Mouse (Mus musculus) left cerebral cortex, postnatal 14 days (tissue): ENCODE measurements around the gene Ranbp10. TPM values are rescaled to one million over a fixed set of nuclear protein-coding genes. Genes with fewer than 3 reads are reported as not detected.
A peak's percentile ranks its signal among the peaks of the same experiment; 100 is the strongest.

Experiments used
- DNase-seq, 2 experiments: peaks; one replicate each; pipeline ENCODE4 v3.0.0; 2021 to 2022; ENCODE audit warnings: low spot score in 2 of 2, mixed read lengths in 1 of 2
- intact Hi-C: fragments of 180-260 bp; cut with DNase I; formaldehyde crosslinking; loops from one replicate; pipeline ENCODE4 v1.15.1; 2025
- long read RNA-seq, 2 experiments: library from polyadenylated mRNA; stranded (forward); transcript quantifications; one replicate each; pipeline ENCODE4 v2.0.0; 2021
- total RNA-seq, 2 experiments: library from RNA; stranded (reverse); gene quantifications; 2 replicates each; pipeline ENCODE4 v1.2.3; 2021

Gene Ranbp10
- total RNA-seq, result 10 to 100 TPM; 24.6 to 26.4 TPM
- long read RNA-seq, experiment 1, full-length matches to known transcripts, result 7 of 15 reads
- long read RNA-seq, experiment 1, partial matches to known transcripts, result 4 of 15 reads
- long read RNA-seq, experiment 1, other reads (novel, unspliced or antisense), result 4 of 15 reads
- long read RNA-seq, experiment 2, full-length matches to known transcripts, result 3 of 12 reads
- long read RNA-seq, experiment 2, partial matches to known transcripts, result 2 of 12 reads
- long read RNA-seq, experiment 2, other reads (novel, unspliced or antisense), result 7 of 12 reads

DNA sequence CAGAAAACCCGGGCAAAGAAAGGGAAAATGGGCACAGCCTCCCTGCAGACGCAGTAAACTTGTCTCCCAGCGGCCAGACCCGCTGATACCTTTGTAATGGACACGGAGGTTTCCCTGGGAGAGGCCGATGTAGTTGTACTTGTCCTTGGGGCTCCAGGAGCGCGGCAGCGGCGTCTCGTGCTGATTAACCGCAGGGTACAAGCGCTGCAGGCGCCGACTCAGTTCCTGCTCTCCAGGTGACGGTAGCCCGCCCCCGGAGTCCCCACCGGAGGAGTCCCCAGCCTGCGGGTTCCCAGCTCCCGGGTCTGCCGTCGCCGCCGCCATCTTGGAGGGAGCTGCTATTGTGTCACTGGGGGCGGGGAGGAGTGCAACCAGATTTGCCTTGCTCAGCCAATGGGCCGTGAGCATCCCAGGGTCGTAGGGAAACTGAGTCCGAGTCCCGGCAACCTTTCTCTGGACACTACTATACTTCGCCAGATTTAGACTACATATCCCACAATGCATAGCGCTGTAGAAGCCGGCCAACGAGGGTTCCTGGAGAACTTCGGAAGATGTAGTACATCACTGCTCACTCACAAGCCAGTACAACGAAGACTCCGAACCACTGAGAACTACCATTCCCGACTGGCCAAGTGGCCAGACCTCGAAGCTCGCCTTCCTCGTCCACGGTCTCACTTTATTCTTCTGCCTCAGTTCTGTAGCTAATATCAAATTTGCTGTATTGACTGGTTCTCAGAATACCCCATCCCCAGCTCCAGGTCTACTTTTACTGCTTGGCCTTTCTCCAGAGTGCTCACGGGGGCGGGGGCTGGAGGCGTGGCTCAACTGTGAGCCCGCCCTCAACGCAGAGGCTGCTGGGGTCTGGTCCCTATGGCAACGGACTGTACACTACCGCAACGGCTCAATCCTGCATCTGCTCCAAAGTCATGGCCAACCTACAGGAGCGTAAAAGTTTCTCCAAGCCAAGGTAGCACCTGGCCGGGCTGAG is at the start of gene Ranbp10, which contains the start of gene Tsnaxip1:
Gene Ranbp10 (minus strand): TSS at position 490 of the 988 bp plus-strand sequence.
Gene Tsnaxip1 (plus strand): TSS at position 871 of the 988 bp plus-strand sequence.
- peak; percentile 97 to 100 for DNase-seq
- intact Hi-C loops, result loop anchor here (5.0 kb wide), 1 partner anchor 115 kb away; no protein-coding TSS in a partner anchor

GRCm38 (mm10) chr8:105874301-105874700 is 47.2 kb upstream of the Ranbp10 start:
- peak in 1 of 2 experiments; percentile 64 for DNase-seq
- intact Hi-C loops, result no loop called here

- no peak for DNase-seq
- intact Hi-C loops, result no loop called here
Observed at GRCm38 (mm10) chr8:105866364-105867029, 39.3 kb upstream of the Ranbp10 start.

DNA sequence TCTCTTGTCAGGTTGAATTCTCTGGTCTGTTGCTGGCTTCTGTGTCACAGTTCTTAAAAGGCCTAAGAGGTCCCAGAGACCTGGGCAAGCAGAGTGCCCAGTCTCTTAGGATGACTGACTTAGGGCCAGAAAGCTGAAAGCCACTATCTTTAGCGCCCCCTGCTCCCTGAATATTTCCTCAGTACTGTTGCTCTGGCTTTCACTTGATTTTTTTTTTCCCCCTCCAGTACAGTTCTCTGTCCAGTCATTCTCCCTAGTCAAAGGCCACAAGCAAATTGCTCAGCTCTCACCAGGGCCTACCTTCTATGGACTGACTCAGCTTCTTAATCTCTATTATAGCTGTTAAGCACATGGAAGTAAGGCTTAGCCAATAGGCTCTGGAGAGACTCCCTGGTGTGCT is 34.8 kb upstream of the Ranbp10 start:
- intact Hi-C loops, result no loop called here
- DNase-seq, result peak in 1 of 2 experiments; percentile 21

DNA sequence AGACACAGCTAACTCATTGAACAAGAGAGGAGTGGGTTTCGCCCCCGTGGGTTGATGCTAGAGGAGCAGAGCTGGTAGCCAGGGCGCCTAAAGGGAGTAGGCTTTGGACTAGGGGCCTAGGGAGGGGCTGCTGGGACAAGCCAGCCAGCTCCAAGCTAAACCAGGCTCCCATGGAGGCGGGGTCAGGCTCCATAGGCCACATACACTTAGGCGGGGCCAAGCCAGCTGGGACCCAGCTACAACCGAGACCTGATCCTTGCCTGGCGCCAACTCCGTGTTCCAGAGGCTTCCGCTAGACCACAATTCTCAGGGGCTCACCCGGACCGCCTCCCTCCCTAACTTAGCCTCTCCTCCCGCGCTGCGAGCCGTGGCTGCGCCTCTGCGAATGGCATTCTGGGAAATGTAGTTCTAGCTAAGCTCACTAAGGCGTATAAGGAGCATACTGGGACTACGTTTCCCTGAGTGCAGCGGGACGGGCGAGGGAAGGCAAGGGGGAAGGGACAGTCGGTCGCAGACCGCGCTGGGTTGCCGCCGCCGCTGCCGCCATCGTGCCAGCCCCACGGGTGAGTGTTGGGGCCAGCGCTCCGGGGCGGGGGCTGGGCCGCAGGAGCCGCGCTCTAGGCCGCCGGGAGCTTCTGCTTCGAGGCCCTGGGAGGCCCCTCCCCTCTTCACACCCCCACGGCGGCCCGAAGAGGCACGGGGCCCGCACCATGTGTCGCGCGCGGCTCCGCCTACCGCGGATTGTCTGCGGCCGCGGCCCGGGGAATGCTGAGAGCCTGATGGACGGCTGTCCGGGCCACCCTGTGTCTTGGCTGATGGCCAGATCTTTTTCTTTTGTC is 33.2 kb upstream of the Ranbp10 start, which contains the start of gene Nutf2:
Gene Nutf2 (plus strand): TSS at position 438 of the 839 bp plus-strand sequence.
- intact Hi-C loops, result no loop called here

DNA sequence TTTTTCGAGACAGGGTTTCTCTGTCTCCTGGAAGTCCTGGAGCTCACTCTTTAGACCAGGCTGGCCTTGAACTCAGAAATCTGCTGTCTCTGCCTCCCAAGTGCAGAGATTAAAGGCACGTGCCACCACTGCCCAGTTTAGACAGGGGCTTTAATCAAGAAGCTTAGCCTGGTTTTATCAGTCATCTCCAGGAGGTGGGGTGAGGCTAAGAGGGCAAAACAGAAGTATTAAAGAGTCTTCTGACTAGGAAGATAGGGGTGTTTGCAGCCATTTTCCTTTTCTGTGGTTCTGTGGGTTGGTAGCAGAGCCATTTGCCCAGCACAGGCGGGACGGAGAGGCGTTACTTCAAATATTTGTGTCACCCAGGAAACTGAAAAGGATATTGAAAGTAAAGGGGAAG is 32.2 kb upstream of the Ranbp10 start:
- DNase-seq, result no peak
- intact Hi-C loops, result no loop called here

More for the DNA sequence above, 33.2 kb upstream of the Ranbp10 start, which contains the start of gene Nutf2:
- DNase-seq, result peak; percentile 94 to 97

GRCm38 (mm10) chr8:105858495-105858894 is 31.3 kb upstream of the Ranbp10 start:
- no peak for DNase-seq
- intact Hi-C loops, result no loop called here

GRCm38 (mm10) chr8:105856168-105856835 is 29.2 kb upstream of the Ranbp10 start:
- DNase-seq, result no peak
- intact Hi-C loops, result no loop called here

- peak; percentile 55 to 58 for DNase-seq
- intact Hi-C loops, result no loop called here
Observed at GRCm38 (mm10) chr8:105855248-105856167, 28.4 kb upstream of the Ranbp10 start.

DNA sequence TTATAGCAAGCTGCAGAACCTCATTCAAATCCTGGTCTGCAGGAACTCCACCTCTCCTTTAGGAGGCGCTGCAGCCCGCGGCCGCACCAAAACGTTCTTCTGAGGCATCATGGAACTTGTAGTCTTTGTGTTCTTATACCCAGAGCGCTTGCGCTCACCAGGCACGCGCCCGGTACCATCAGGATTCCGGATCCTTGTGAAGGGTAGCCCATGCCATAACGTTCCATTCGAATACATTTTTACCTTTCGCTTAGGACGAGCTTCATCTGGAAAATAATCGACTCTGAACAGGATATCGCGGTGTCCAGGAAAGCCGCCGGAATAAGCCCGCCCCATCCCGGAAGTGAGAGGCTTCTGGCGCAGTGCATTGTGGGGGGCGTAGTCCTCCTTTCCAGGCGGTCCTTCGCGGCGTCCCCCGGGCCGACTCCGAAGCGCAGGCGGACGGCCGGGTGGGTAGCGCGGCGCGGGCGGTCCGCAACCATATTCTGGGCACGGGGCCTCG is 27.6 kb upstream of the Ranbp10 start, which contains the start of gene Thap11:
Gene Thap11 (plus strand): TSS at position 418 of the 502 bp plus-strand sequence.
- intact Hi-C loops, result no loop called here

GRCm38 (mm10) chr8:105854303-105854702 is 27.2 kb upstream of the Ranbp10 start:
- peak in 1 of 2 experiments; percentile 22 for DNase-seq

More for the DNA sequence above, 27.6 kb upstream of the Ranbp10 start, which contains the start of gene Thap11:
- DNase-seq, result peak; percentile 87 to 90

GRCm38 (mm10) chr8:105853178-105853577 is 26.0 kb upstream of the Ranbp10 start, which contains the start of gene Cenpt:
TSS of gene Cenpt (minus strand) at chr8:105853278.
- intact Hi-C loops, result no loop called here

More at GRCm38 (mm10) chr8:105854303-105854702, 27.2 kb upstream of the Ranbp10 start:
- intact Hi-C loops, result no loop called here

DNA sequence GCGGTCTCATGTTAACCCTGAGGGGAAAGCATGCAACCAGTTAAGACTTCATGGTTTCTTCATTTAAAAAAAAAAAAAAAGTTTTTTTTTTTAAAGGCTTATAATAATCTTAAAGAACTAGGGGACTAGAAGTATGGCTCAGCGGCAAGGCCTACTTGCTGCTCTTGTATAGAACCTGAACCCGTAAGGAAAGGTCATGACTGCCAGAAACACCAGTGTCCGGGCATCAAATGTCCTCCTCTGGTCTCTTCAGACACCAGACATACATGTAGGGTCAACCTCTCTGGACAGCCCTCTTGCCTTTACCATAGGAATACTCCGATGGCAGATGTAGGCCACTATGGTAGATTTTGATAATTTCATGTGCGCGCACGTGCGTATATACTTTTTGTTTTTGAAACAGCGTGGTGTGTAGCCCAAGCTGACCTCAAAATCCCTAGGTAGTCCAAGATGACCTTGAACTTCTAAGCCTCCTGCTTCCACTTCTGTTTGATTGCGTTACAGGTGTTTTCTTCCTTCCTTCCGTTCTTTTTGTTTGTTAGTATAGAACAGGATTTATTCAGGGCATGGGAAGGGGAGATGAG is 25.1 kb upstream of the Ranbp10 start:
- intact Hi-C loops, result no loop called here
- no peak for DNase-seq

More at GRCm38 (mm10) chr8:105853178-105853577, 26.0 kb upstream of the Ranbp10 start, which contains the start of gene Cenpt:
- DNase-seq, result no peak

DNA sequence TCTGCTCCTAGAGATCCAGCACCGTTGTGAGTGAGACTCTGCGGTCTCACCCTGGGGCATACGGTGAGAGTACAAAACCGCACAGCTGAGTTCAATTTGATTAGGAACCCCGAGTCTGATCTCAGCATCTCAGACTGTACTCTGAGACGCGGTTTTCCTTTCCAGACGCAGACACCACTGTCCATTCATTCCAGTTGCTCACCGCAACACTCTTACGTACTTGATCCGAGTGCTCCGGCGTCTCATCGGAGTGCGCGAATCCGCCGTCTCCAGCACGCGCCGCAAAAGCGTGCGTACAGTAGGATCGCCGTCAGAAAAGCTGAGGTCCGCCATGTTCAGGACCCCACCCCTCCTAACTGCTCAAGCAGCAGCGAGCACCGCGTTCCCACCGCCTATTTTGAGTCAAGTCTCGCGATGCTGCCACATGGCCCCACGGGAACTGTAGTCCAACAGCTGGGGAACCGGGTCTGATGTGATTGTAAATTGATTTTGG is 24.5 kb upstream of the Ranbp10 start:
- intact Hi-C loops, result no loop called here

GRCm38 (mm10) chr8:105850611-105851010 is 23.5 kb upstream of the Ranbp10 start:
- intact Hi-C loops, result no loop called here
- no peak for DNase-seq

More for the DNA sequence above, 24.5 kb upstream of the Ranbp10 start:
- DNase-seq, result peak; percentile 93

GRCm38 (mm10) chr8:105850014-105850413 is 22.9 kb upstream of the Ranbp10 start:
- intact Hi-C loops, result no loop called here

More at GRCm38 (mm10) chr8:105850014-105850413, 22.9 kb upstream of the Ranbp10 start:
- DNase-seq, result no peak
